Mouse (Mus musculus) neural tube, embryonic 12.5 days (tissue): ENCODE results near the gene 3110082I17Rik. TPM values are rescaled to one million over a fixed set of nuclear protein-coding genes. Genes with fewer than 3 reads are reported as not detected.

ENCODE experiments used
- ATAC-seq: fragments of 200-750 bp; cut with Nextera tagmentation; 2 replicates; pipeline ENCODE4 v1.8.0; 2017; ENCODE audit warnings: low read depth, mild to moderate bottlenecking, moderate TSS enrichment, moderate library complexity; ENCODE audit not compliant: low FRiP score
- H3K27ac ChIP-seq: fragments of 300-500 bp; sonication (generic); 2 replicates; pipeline ENCODE4 v1.5.1; 2016
- H3K27me3 ChIP-seq: fragments of 300-500 bp; sonication (generic); replicated peaks from 2 replicates; pipeline ENCODE4 v1.6.1; 2016; ENCODE audit warnings: mild to moderate bottlenecking
- H3K36me3 ChIP-seq: fragments of 300-500 bp; sonication (generic); 2 replicates; pipeline ENCODE4 v1.6.1; 2016; ENCODE audit warnings: mild to moderate bottlenecking
- H3K4me1 ChIP-seq: fragments of 300-500 bp; sonication (generic); 2 replicates; pipeline ENCODE4 v1.6.1; 2016
- H3K4me2 ChIP-seq: fragments of 300-500 bp; sonication (generic); replicated peaks from 2 replicates; pipeline ENCODE4 v1.6.1; 2016; ENCODE audit warnings: mild to moderate bottlenecking
- H3K4me3 ChIP-seq: fragments of 300-500 bp; sonication (generic); 2 replicates; pipeline ENCODE4 v1.5.1; 2016
- H3K9ac ChIP-seq: fragments of 300-500 bp; sonication (generic); 2 replicates; pipeline ENCODE4 v1.6.1; 2016; ENCODE audit warnings: mild to moderate bottlenecking
- H3K9me3 ChIP-seq: fragments of 300-500 bp; sonication (generic); 2 replicates; pipeline ENCODE4 v1.6.1; 2016; ENCODE audit warnings: mild to moderate bottlenecking
- WGBS: fragments of 180-500 bp; shearing (Covaris S2); methylation state at CpG from one replicate; pipeline ENCODE4 v1.1.7; 2016; 5-methylcytosine and 5-hydroxymethylcytosine counted together
- polyA plus RNA-seq: library from polyadenylated mRNA; unstranded; fragments of >200 nt; fragmentation: Nextera tagmentation; extraction: Ambion mirVana; gene quantifications from 2 replicates; pipeline ENCODE4 v1.2.1, GENCODE M21; 2016

Gene 3110082I17Rik
- polyA plus RNA-seq, 1 experiment from 2014 or later, result 24.1 TPM

GRCm38 (mm10) chr5:139483171-139483848 lies 23.0 kb upstream of the 3110082I17Rik start:
- Histone ChIP-seq H3K27ac (no peak overlapping the region), H3K36me3 (peaks cover 41% of the 10 kb centered on the region), H3K27me3 (no peaks in the 10 kb centered on the region), H3K4me1 (peaks cover 11% of the 10 kb centered on the region), H3K4me2 (peak overlapping the region; percentile 93), H3K9me3 (peaks cover 15% of the 10 kb centered on the region), H3K9ac (peak overlapping the region; percentile 79), H3K4me3 (peak overlapping the region; percentile 89)
- WGBS, result 60% methylated on average over 14 of the region's 14 CpGs
- ATAC-seq, result no peak

GRCm38 (mm10) chr5:139480406-139480805 lies 20.1 kb upstream of the 3110082I17Rik start:
- H3K4me3 ChIP-seq, result no peak overlapping the region
- H3K9ac ChIP-seq, result no peak overlapping the region
- 0 out of 2 replicates have a peak, but pooled peaks cover under 1% of the 10 kb centered on the region for H3K9me3 ChIP-seq
- ATAC-seq, result no peak
- 89% methylated on average over 10 of the region's 10 CpGs for WGBS
- no peak overlapping the region for H3K4me2 ChIP-seq
- peaks cover 67% of the 10 kb centered on the region for H3K36me3 ChIP-seq
- no peak overlapping the region for H3K27ac ChIP-seq
- H3K4me1 ChIP-seq, result peaks cover 11% of the 10 kb centered on the region
- no peaks in the 10 kb centered on the region for H3K27me3 ChIP-seq

- H3K27me3 ChIP-seq, result no peaks in the 10 kb centered on the region
- WGBS, result 92% methylated on average over 8 of the region's 8 CpGs
- no peak overlapping the region for H3K9ac ChIP-seq
- no peak overlapping the region for H3K27ac ChIP-seq
- H3K9me3 ChIP-seq, result no peaks in the 10 kb centered on the region
- ATAC-seq, result no peak
- peaks cover 79% of the 10 kb centered on the region for H3K36me3 ChIP-seq
- H3K4me3 ChIP-seq, result no peak overlapping the region
- no peak overlapping the region for H3K4me2 ChIP-seq
- peaks cover 11% of the 10 kb centered on the region for H3K4me1 ChIP-seq
Observed at GRCm38 (mm10) chr5:139479088-139479487, 18.8 kb upstream of the 3110082I17Rik start.

GRCm38 (mm10) chr5:139474741-139475140 lies 14.4 kb upstream of the 3110082I17Rik start:
- no peak overlapping the region for H3K4me2 ChIP-seq
- H3K27me3 ChIP-seq, result no peaks in the 10 kb centered on the region
- no peaks in the 10 kb centered on the region for H3K9me3 ChIP-seq
- no peak overlapping the region for H3K27ac ChIP-seq
- ATAC-seq, result peak; percentile 74
- no peaks in the 10 kb centered on the region for H3K4me1 ChIP-seq
- peaks cover 82% of the 10 kb centered on the region for H3K36me3 ChIP-seq
- WGBS, result 70% methylated on average over 9 of the region's 9 CpGs
- no peak overlapping the region for H3K4me3 ChIP-seq
- H3K9ac ChIP-seq, result no peak overlapping the region

GRCm38 (mm10) chr5:139467998-139468397 lies 7.7 kb upstream of the 3110082I17Rik start:
- 51% methylated on average over 5 of the region's 5 CpGs for WGBS
- Histone ChIP-seq H3K9ac (no peak overlapping the region), H3K4me2 (no peak overlapping the region), H3K9me3 (no peaks in the 10 kb centered on the region), H3K4me3 (no peak overlapping the region), H3K27me3 (0 out of 2 replicates have a peak, but pooled peaks cover 3% of the 10 kb centered on the region), H3K36me3 (peaks cover 19% of the 10 kb centered on the region), H3K27ac (no peak overlapping the region), H3K4me1 (no peaks in the 10 kb centered on the region)
- no peak for ATAC-seq

GRCm38 (mm10) chr5:139466801-139467200 lies 6.5 kb upstream of the 3110082I17Rik start:
- 75% methylated on average over 4 of the region's 4 CpGs for WGBS
- no peak overlapping the region for H3K27ac ChIP-seq
- H3K4me1 ChIP-seq, result no peaks in the 10 kb centered on the region
- H3K9ac ChIP-seq, result no peak overlapping the region
- no peak overlapping the region for H3K4me3 ChIP-seq
- no peaks in the 10 kb centered on the region for H3K9me3 ChIP-seq
- H3K4me2 ChIP-seq, result no peak overlapping the region
- ATAC-seq, result no peak
- H3K36me3 ChIP-seq, result peaks cover 7% of the 10 kb centered on the region
- 0 out of 2 replicates have a peak, but pooled peaks cover 3% of the 10 kb centered on the region for H3K27me3 ChIP-seq

GRCm38 (mm10) chr5:139466373-139466772 lies 6.0 kb upstream of the 3110082I17Rik start:
- Histone ChIP-seq H3K4me3 (no peak overlapping the region), H3K36me3 (peaks cover 3% of the 10 kb centered on the region), H3K27ac (no peak overlapping the region), H3K9me3 (no peaks in the 10 kb centered on the region), H3K4me1 (no peaks in the 10 kb centered on the region), H3K4me2 (no peak overlapping the region), H3K27me3 (0 out of 2 replicates have a peak, but pooled peaks cover 3% of the 10 kb centered on the region), H3K9ac (no peak overlapping the region)
- no peak for ATAC-seq
- 71% methylated on average over 2 of the region's 2 CpGs for WGBS

- WGBS, result 86% methylated on average over 4 of the region's 4 CpGs
- H3K36me3 ChIP-seq, result no peaks in the 10 kb centered on the region
- no peak for ATAC-seq
- H3K9me3 ChIP-seq, result no peaks in the 10 kb centered on the region
- no peak overlapping the region for H3K9ac ChIP-seq
- no peak overlapping the region for H3K4me3 ChIP-seq
- 0 out of 2 replicates have a peak, but pooled peaks cover 3% of the 10 kb centered on the region for H3K27me3 ChIP-seq
- H3K27ac ChIP-seq, result no peak overlapping the region
- no peaks in the 10 kb centered on the region; the same call in 1 of the 2 replicates for H3K4me1 ChIP-seq
- H3K4me2 ChIP-seq, result no peak overlapping the region
Observed at GRCm38 (mm10) chr5:139464874-139465273, 4.5 kb upstream of the 3110082I17Rik start.

- Histone ChIP-seq H3K4me1 (peaks cover 10% of the 10 kb centered on the region), H3K36me3 (peaks cover 8% of the 10 kb centered on the region), H3K27me3 (no peaks in the 10 kb centered on the region), H3K27ac (no peak overlapping the region), H3K9me3 (no peaks in the 10 kb centered on the region), H3K4me3 (peak overlapping the region; percentile 63), H3K4me2 (peak overlapping the region; percentile 84), H3K9ac (peak overlapping the region; percentile 56)
- no peak; the same call in none of the 2 replicates for ATAC-seq
- WGBS, result 8% methylated on average over 10 of the region's 10 CpGs
Observed at GRCm38 (mm10) chr5:139459938-139460337, 389 bp downstream of the 3110082I17Rik start.

GRCm38 (mm10) chr5:139457241-139457640 lies 3.1 kb downstream of the 3110082I17Rik start:
- 91% methylated on average over 8 of the region's 8 CpGs for WGBS
- Histone ChIP-seq H3K4me2 (no peak overlapping the region), H3K4me3 (no peak overlapping the region), H3K4me1 (peaks cover 10% of the 10 kb centered on the region), H3K36me3 (peaks cover 13% of the 10 kb centered on the region), H3K27me3 (no peaks in the 10 kb centered on the region), H3K9me3 (no peaks in the 10 kb centered on the region), H3K27ac (no peak overlapping the region), H3K9ac (no peak overlapping the region)
- no peak for ATAC-seq

GRCm38 (mm10) chr5:139455166-139455565 lies 5.2 kb downstream of the 3110082I17Rik start:
- Histone ChIP-seq H3K9me3 (no peaks in the 10 kb centered on the region), H3K4me1 (peaks cover 15% of the 10 kb centered on the region), H3K9ac (no peak overlapping the region), H3K27ac (no peak overlapping the region), H3K4me3 (no peak overlapping the region), H3K27me3 (no peaks in the 10 kb centered on the region), H3K36me3 (peaks cover 13% of the 10 kb centered on the region), H3K4me2 (no peak overlapping the region)
- WGBS, result 89% methylated on average over 12 of the region's 12 CpGs
- no peak for ATAC-seq

GRCm38 (mm10) chr5:139453031-139453430 lies 7.3 kb downstream of the 3110082I17Rik start:
- Histone ChIP-seq H3K4me3 (no peak overlapping the region), H3K9ac (no peak overlapping the region), H3K36me3 (peaks cover 13% of the 10 kb centered on the region), H3K27me3 (no peaks in the 10 kb centered on the region), H3K4me2 (no peak overlapping the region), H3K27ac (no peak overlapping the region), H3K9me3 (no peaks in the 10 kb centered on the region), H3K4me1 (peaks cover 18% of the 10 kb centered on the region)
- WGBS, result 89% methylated on average over 10 of the region's 10 CpGs
- no peak for ATAC-seq

GRCm38 (mm10) chr5:139449926-139450325 lies 10.4 kb downstream of the 3110082I17Rik start:
- ATAC-seq, result peak; percentile 72
- no peaks in the 10 kb centered on the region for H3K27me3 ChIP-seq
- WGBS, result 25% methylated on average over 4 of the region's 4 CpGs
- 0 out of 2 replicates have a peak overlapping the region, but pooled peaks have one; percentile 5 for H3K4me2 ChIP-seq
- H3K4me3 ChIP-seq, result no peak overlapping the region
- H3K9ac ChIP-seq, result no peak overlapping the region
- no peaks in the 10 kb centered on the region for H3K9me3 ChIP-seq
- H3K27ac ChIP-seq, result peak overlapping the region; percentile 62
- H3K4me1 ChIP-seq, result peaks cover 22% of the 10 kb centered on the region
- peaks cover 5% of the 10 kb centered on the region; the same call in 1 of the 2 replicates for H3K36me3 ChIP-seq
